Mouse (Mus musculus): ENCODE data around the gene Sgcd.

DNA sequence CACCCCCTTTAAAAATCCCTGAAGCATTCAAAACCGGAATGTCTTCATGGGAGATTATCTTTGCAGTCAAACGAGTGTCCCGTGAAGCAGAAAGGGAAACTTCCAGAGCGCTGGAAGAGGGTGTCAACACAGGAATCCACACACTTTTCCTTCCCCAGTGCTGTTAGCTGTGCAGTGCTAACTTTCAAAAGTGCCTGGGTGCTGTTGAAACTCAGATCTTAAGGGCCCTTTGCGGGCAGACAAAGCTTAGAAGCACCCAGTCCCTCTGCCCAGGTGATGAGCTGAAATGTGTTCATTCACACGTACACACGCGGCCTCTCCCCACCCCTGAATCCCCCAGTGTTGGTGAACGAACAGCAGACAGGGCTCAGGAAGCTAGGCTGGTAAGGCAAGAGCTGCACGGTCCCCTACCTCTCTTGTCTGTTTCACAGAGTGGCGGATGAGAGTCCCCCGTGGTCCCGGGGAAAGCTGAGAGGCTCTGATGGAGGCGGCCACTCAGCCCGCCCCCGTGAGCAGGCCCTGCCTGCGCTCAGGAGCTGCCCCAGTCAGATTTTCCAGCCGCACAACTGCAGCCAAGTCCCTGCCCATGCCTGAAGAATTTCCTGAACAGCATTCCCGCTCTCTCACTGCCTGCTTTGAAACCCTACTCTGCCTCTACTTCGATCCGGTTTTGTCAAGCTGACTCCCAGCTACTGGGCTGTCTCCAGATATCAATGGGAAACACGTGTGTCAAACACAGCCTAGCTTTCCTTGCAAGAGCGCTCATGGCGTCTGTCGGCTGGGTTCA is 609.7 kb downstream of the Sgcd start:
- TF ChIP-seq CTCF (IDR thresholded peaks at IDR 0.05; ENCODE audit: low read depth), result no peak
- TF ChIP-seq EP300 (IDR thresholded peaks at IDR 0.05; ENCODE audit: low read depth), result no peak
